Mouse (Mus musculus): ENCODE measurements around the gene Gdpd5.

The Gdpd5 gene

GRCm38 (mm10) chr7:99381214-99382087, at the start of gene Gdpd5:
Gene Gdpd5 (plus strand): TSS chr7:99381414.
- in situ Hi-C loops (cut with MboI, MseI) = loop anchor here (10.0 kb wide), 2 partner anchors 63 to 473 kb away; partner anchors contain the start of gene Xrra1

- in situ Hi-C loops (cut with MboI, MseI) = no loop called here
These were observed 48.3 kb upstream of the Gdpd5 start for GRCm38 (mm10) chr7:99332774-99333480.

GRCm38 (mm10) chr7:99340736-99341135, 40.5 kb upstream of the Gdpd5 start:
- in situ Hi-C loops (cut with MboI, MseI) = no loop called here

GRCm38 (mm10) chr7:99343577-99343976, 37.6 kb upstream of the Gdpd5 start:
- in situ Hi-C loops (cut with MboI, MseI) = no loop called here

GRCm38 (mm10) chr7:99347268-99347667, 33.9 kb upstream of the Gdpd5 start:
- in situ Hi-C loops (cut with MboI, MseI) = no loop called here

GRCm38 (mm10) chr7:99348883-99349282, 32.3 kb upstream of the Gdpd5 start:
- in situ Hi-C loops (cut with MboI, MseI) = no loop called here

GRCm38 (mm10) chr7:99349782-99350720, 31.2 kb upstream of the Gdpd5 start:
- in situ Hi-C loops (cut with MboI, MseI) = loop anchor here (10.0 kb wide), 1 partner anchor 1825 kb away; no protein-coding TSS in a partner anchor

- in situ Hi-C loops (cut with MboI, MseI) = loop anchor here (10.0 kb wide), 1 partner anchor 1826 kb away; no protein-coding TSS in a partner anchor
These were observed 30.0 kb upstream of the Gdpd5 start for GRCm38 (mm10) chr7:99351104-99351801.

- in situ Hi-C loops (cut with MboI, MseI) = loop anchor here (10.0 kb wide), 1 partner anchor 1827 kb away; no protein-coding TSS in a partner anchor
These were observed 29.3 kb upstream of the Gdpd5 start for GRCm38 (mm10) chr7:99351802-99352517.

GRCm38 (mm10) chr7:99352526-99353400, 28.5 kb upstream of the Gdpd5 start, which contains the start of gene Serpinh1:
Gene Serpinh1 (minus strand): TSS chr7:99353239.
- in situ Hi-C loops (cut with MboI, MseI) = loop anchor here (10.0 kb wide), 1 partner anchor 1828 kb away; no protein-coding TSS in a partner anchor

GRCm38 (mm10) chr7:99355731-99356131, 25.5 kb upstream of the Gdpd5 start:
- in situ Hi-C loops (cut with MboI, MseI) = loop anchor here (10.0 kb wide), 1 partner anchor 1831 kb away; no protein-coding TSS in a partner anchor

- in situ Hi-C loops (cut with MboI, MseI) = loop anchor here (10.0 kb wide), 1 partner anchor 1832 kb away; no protein-coding TSS in a partner anchor
These were observed 24.8 kb upstream of the Gdpd5 start for GRCm38 (mm10) chr7:99356244-99356930.

GRCm38 (mm10) chr7:99357201-99357600, 24.0 kb upstream of the Gdpd5 start:
- in situ Hi-C loops (cut with MboI, MseI) = loop anchor here (10.0 kb wide), 1 partner anchor 1832 kb away; no protein-coding TSS in a partner anchor

GRCm38 (mm10) chr7:99358371-99358770, 22.8 kb upstream of the Gdpd5 start:
- in situ Hi-C loops (cut with MboI, MseI) = loop anchor here (10.0 kb wide), 1 partner anchor 1834 kb away; no protein-coding TSS in a partner anchor

- in situ Hi-C loops (cut with MboI, MseI) = loop anchor here (5.0 kb wide), 1 partner anchor 92 kb away; no protein-coding TSS in a partner anchor
These were observed 21.0 kb upstream of the Gdpd5 start for GRCm38 (mm10) chr7:99360021-99360802.

- in situ Hi-C loops (cut with MboI, MseI) = loop anchor here (5.0 kb wide), 1 partner anchor 91 kb away; no protein-coding TSS in a partner anchor
These were observed 20.3 kb upstream of the Gdpd5 start for GRCm38 (mm10) chr7:99360803-99361414.
